ENCODE assay signal across 7 mouse cellular contexts in the genomic region with DNA sequence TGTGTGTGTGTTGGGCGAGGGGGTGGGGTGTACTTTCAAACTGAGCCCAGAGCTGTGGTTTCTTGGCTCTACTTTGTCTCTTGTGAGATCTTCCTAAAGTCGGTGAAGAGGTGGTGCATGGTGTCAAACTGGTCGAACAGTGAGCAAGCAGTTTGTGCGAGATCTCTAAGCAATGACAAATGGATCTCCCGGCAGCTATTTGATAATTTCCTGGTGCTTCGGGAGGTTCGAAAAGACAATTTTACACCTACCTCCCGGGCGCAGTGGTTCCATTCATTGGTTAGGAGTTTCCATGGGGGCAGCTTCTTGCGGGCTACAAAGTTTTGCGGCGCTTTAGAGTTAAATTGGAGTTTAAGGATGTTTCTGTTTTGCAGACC.
A peak's percentile ranks its signal among the peaks of the same experiment; 100 is the strongest.
DNase-seq lines count a peak whose midpoint lies in the region; ATAC-seq and TF ChIP-seq lines count a peak whose summit lies in the region.

No protein-coding gene starts in this region.

- no peak for DNase-seq in thymus, adult 2 months
- no peak for DNase-seq in thymus, postnatal 14 days
- no peak for DNase-seq in forebrain, embryonic 14.5 days (ENCODE audit: low spot score)
- peak; percentile 7 for DNase-seq in limb, embryonic 14.5 days (ENCODE audit: low spot score)
- DNase-seq in left cerebral cortex, adult 9 months (ENCODE audit: low spot score in 2 of 2) = no peak
- no peak for DNase-seq in cerebellum, adult 11 months

- H3K9ac ChIP-seq in forebrain, embryonic 14.5 days (ENCODE audit: low read length) = peak overlapping the region; percentile 70
- peak overlapping the region; percentile 64 for H3K9ac ChIP-seq in limb, embryonic 14.5 days (ENCODE audit: low read depth, low read length, severe bottlenecking)
- H3K9ac ChIP-seq in stomach, embryonic 16.5 days (ENCODE audit: low read length) = peak overlapping the region; percentile 78

- H3K4me3 ChIP-seq in thymus, adult 2 months (ENCODE audit: control insufficient read depth, insufficient read depth, low read length) = 0 out of 2 replicates have a peak overlapping the region, but pooled peaks have one; percentile 17
- H3K4me3 ChIP-seq in forebrain, embryonic 14.5 days (ENCODE audit: low read depth, low read length) = peak overlapping the region; percentile 44
- H3K4me3 ChIP-seq in limb, embryonic 14.5 days (replicated peaks; ENCODE audit: low read length) = peak overlapping the region; percentile 56
- H3K4me3 ChIP-seq in stomach, embryonic 16.5 days (replicated peaks; ENCODE audit: low read length) = peak overlapping the region; percentile 65

- H3K36me3 ChIP-seq in thymus, adult 2 months (ENCODE audit: control insufficient read depth, insufficient read depth, low read length) = no peaks in the 10 kb centered on the region
- no peaks in the 10 kb centered on the region for H3K36me3 ChIP-seq in forebrain, embryonic 14.5 days (ENCODE audit: control insufficient read depth, insufficient read depth, low read length)
- no peaks in the 10 kb centered on the region for H3K36me3 ChIP-seq in limb, embryonic 14.5 days (ENCODE audit: control insufficient read depth, insufficient read depth, low read length)
- no peaks in the 10 kb centered on the region for H3K36me3 ChIP-seq in stomach, embryonic 16.5 days (ENCODE audit: control insufficient read depth, insufficient read depth, low read length)

- 3% methylated on average over 12 of the region's 12 CpGs for WGBS in thymus, adult 2 months
- WGBS in forebrain, embryonic 14.5 days = under 1% methylated on average over 12 of the region's 12 CpGs
- WGBS in limb, embryonic 14.5 days = under 1% methylated on average over 12 of the region's 12 CpGs
- WGBS in stomach, embryonic 16.5 days = under 1% methylated on average over 12 of the region's 12 CpGs

- peak overlapping the region; percentile 88 for H3K4me2 ChIP-seq in forebrain, embryonic 14.5 days (ENCODE audit: low read length)
- H3K4me2 ChIP-seq in limb, embryonic 14.5 days (replicated peaks; ENCODE audit: low read depth, low read length, severe bottlenecking) = peak overlapping the region; percentile 59
- peak overlapping the region; percentile 71 for H3K4me2 ChIP-seq in stomach, embryonic 16.5 days (ENCODE audit: low read depth, low read length)

- H3K27ac ChIP-seq in thymus, adult 2 months (ENCODE audit: control insufficient read depth, insufficient read depth, low read length) = no peak overlapping the region
- H3K27ac ChIP-seq in forebrain, embryonic 14.5 days (ENCODE audit: low read depth, low read length) = peak overlapping the region; percentile 74
- peak overlapping the region; percentile 65 for H3K27ac ChIP-seq in limb, embryonic 14.5 days (replicated peaks; ENCODE audit: low read depth, low read length)
- peak overlapping the region; percentile 95 for H3K27ac ChIP-seq in stomach, embryonic 16.5 days (ENCODE audit: low read length)

- TF ChIP-seq POLR2A in thymus, adult 2 months (IDR thresholded peaks at IDR 0.05; ENCODE audit: control insufficient read depth, extremely low read depth, insufficient read depth, low read length, poor library complexity) = no peak
- no peak for TF ChIP-seq POLR2A in limb, embryonic 14.5 days (IDR thresholded peaks at IDR 0.05; ENCODE audit: borderline replicate concordance, extremely low read depth, insufficient read depth, insufficient read length)

- H3K9me3 ChIP-seq in forebrain, embryonic 14.5 days (replicated peaks; ENCODE audit: control insufficient read depth, low read length) = no peaks in the 10 kb centered on the region
- H3K9me3 ChIP-seq in limb, embryonic 14.5 days (ENCODE audit: control insufficient read depth, low read length) = no peaks in the 10 kb centered on the region
- H3K9me3 ChIP-seq in stomach, embryonic 16.5 days (replicated peaks; ENCODE audit: control insufficient read depth, low read length) = no peaks in the 10 kb centered on the region

- H3K4me1 ChIP-seq in thymus, adult 2 months (replicated peaks; ENCODE audit: control insufficient read depth, insufficient read depth, low read length) = no peaks in the 10 kb centered on the region
- peaks cover 10% of the 10 kb centered on the region; the same call in 1 of the 2 replicates for H3K4me1 ChIP-seq in forebrain, embryonic 14.5 days (ENCODE audit: control insufficient read depth, insufficient read depth, low read length)
- peaks cover 5% of the 10 kb centered on the region; the same call in 1 of the 2 replicates for H3K4me1 ChIP-seq in limb, embryonic 14.5 days (ENCODE audit: control insufficient read depth, insufficient read depth, low read length)
- peaks cover 30% of the 10 kb centered on the region for H3K4me1 ChIP-seq in stomach, embryonic 16.5 days (ENCODE audit: control insufficient read depth, insufficient read depth, low read length)

- no peaks in the 10 kb centered on the region; the same call in 1 of the 2 replicates for H3K27me3 ChIP-seq in thymus, adult 2 months (ENCODE audit: control insufficient read depth, insufficient read depth, low read length)
- no peaks in the 10 kb centered on the region for H3K27me3 ChIP-seq in forebrain, embryonic 14.5 days (replicated peaks; ENCODE audit: control insufficient read depth, insufficient read depth, low read length)
- H3K27me3 ChIP-seq in limb, embryonic 14.5 days (ENCODE audit: control insufficient read depth, insufficient read depth, low read length) = no peaks in the 10 kb centered on the region
- no peaks in the 10 kb centered on the region for H3K27me3 ChIP-seq in stomach, embryonic 16.5 days (ENCODE audit: control insufficient read depth, insufficient read depth, low read length)

- TF ChIP-seq CTCF in thymus, adult 2 months (IDR thresholded peaks at IDR 0.05; ENCODE audit: borderline replicate concordance, control insufficient read depth, extremely low read depth, insufficient read depth, low read length, poor library complexity) = no peak

- no peak for ATAC-seq in forebrain, embryonic 14.5 days
- peak; percentile 10; the same call in 1 of the 2 replicates for ATAC-seq in limb, embryonic 14.5 days (ENCODE audit: low FRiP score, low read depth)
- ATAC-seq in stomach, embryonic 16.5 days (ENCODE audit: insufficient read depth, low FRiP score) = peak; percentile 39; the same call in 1 of the 2 replicates
